Mouse (Mus musculus) heart, embryonic 13.5 days (tissue): ENCODE results near the gene Bub1. TPM values are rescaled to one million over a fixed set of nuclear protein-coding genes. Genes with fewer than 3 reads are reported as not detected.

Experiments used
- ATAC-seq: fragments of 200-750 bp; cut with Nextera tagmentation; 2 replicates; pipeline ENCODE4 v1.8.0; 2017; ENCODE audit warnings: moderate TSS enrichment; ENCODE audit not compliant: insufficient number of reproducible peaks, low FRiP score, low TSS enrichment; ENCODE audit errors: extremely low read depth
- H3K27ac ChIP-seq: fragments of 300-500 bp; sonication (generic); replicated peaks from 2 replicates; pipeline ENCODE4 v1.5.1; 2015; ENCODE audit warnings: moderate library complexity, mild to moderate bottlenecking, inconsistent platforms
- H3K27me3 ChIP-seq: fragments of 300-500 bp; sonication (generic); replicated peaks from 2 replicates; pipeline ENCODE4 v1.6.1; 2015; ENCODE audit warnings: mild to moderate bottlenecking, inconsistent platforms
- H3K36me3 ChIP-seq: fragments of 300-500 bp; sonication (generic); 2 replicates; pipeline ENCODE4 v1.6.1; 2015; ENCODE audit warnings: mild to moderate bottlenecking, inconsistent platforms
- H3K4me1 ChIP-seq: fragments of 300-500 bp; sonication (generic); 2 replicates; pipeline ENCODE4 v1.6.1; 2015; ENCODE audit warnings: inconsistent platforms
- H3K4me2 ChIP-seq: fragments of 300-500 bp; sonication (generic); 2 replicates; pipeline ENCODE4 v1.6.1; 2015; ENCODE audit warnings: inconsistent platforms, mild to moderate bottlenecking, moderate library complexity
- H3K4me3 ChIP-seq: fragments of 300-500 bp; sonication (generic); 2 replicates; pipeline ENCODE4 v1.5.1; 2015; ENCODE audit warnings: moderate library complexity, mild to moderate bottlenecking, inconsistent platforms
- H3K9ac ChIP-seq: fragments of 300-500 bp; sonication (generic); 2 replicates; pipeline ENCODE4 v1.6.1; 2015; ENCODE audit warnings: inconsistent platforms, mild to moderate bottlenecking, moderate library complexity
- H3K9me3 ChIP-seq: fragments of 300-500 bp; sonication (generic); 2 replicates; pipeline ENCODE4 v1.6.1; 2016; ENCODE audit warnings: inconsistent platforms
- WGBS: fragments of 180-500 bp; shearing (Covaris S2); methylation state at CpG from one replicate; pipeline ENCODE4 v1.1.7; 2015; ENCODE audit warnings: mixed read lengths; 5-methylcytosine and 5-hydroxymethylcytosine counted together
- polyA plus RNA-seq: library from polyadenylated mRNA; unstranded; fragments of >200 nt; fragmentation: Nextera tagmentation; extraction: Ambion mirVana; gene quantifications from 2 replicates; pipeline ENCODE4 v1.2.1, GENCODE M21; 2015

The Bub1 gene
- polyA plus RNA-seq, 1 experiment from 2014 or later: 40.6 TPM

GRCm38 (mm10) chr2:127773938-127774577 lies 57.6 kb downstream of the Bub1 start:
- Histone ChIP-seq H3K4me2 (peak overlapping the region; percentile 7; the same call in 1 of the 2 replicates), H3K27me3 (no peaks in the 10 kb centered on the region), H3K27ac (no peak overlapping the region), H3K9me3 (no peaks in the 10 kb centered on the region), H3K4me1 (no peaks in the 10 kb centered on the region; the same call in 1 of the 2 replicates), H3K36me3 (peaks cover 38% of the 10 kb centered on the region), H3K4me3 (no peak overlapping the region), H3K9ac (0 out of 2 replicates have a peak overlapping the region, but pooled peaks have one; percentile 33)
- ATAC-seq: no peak
- 48% methylated on average over 15 of the region's 15 CpGs for WGBS

DNA sequence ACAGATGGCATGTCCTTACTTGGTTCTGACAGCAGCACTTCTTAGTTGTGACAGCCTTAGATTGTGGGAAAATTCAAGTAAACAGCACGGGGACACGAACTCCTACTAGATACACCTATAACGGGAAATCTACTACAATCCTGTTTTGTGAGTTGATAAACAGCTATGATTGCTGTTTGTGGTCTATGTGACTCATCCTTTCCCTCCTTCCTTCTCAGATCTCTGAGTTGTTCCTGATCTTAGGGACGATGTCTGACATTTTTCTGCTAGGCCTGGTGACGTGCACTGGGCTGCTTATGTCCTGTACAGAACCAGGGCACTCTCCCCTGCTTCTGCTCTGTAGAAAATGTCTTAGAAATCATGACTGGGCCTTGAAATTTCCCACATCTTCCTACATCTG lies 70.1 kb downstream of the Bub1 start:
- Histone ChIP-seq H3K4me3 (no peak overlapping the region), H3K27me3 (no peaks in the 10 kb centered on the region), H3K9me3 (no peaks in the 10 kb centered on the region), H3K27ac (no peak overlapping the region), H3K4me2 (no peak overlapping the region), H3K4me1 (peaks cover 27% of the 10 kb centered on the region), H3K36me3 (peaks cover 38% of the 10 kb centered on the region), H3K9ac (no peak overlapping the region)
- WGBS: 61% methylated on average over 5 of the region's 5 CpGs
- ATAC-seq: no peak

GRCm38 (mm10) chr2:127760429-127761000 lies 71.2 kb downstream of the Bub1 start:
- no peak for ATAC-seq
- Histone ChIP-seq H3K4me1 (peaks cover 27% of the 10 kb centered on the region), H3K27ac (no peak overlapping the region), H3K27me3 (no peaks in the 10 kb centered on the region), H3K36me3 (peaks cover 41% of the 10 kb centered on the region), H3K9ac (no peak overlapping the region), H3K4me3 (no peak overlapping the region), H3K9me3 (no peaks in the 10 kb centered on the region), H3K4me2 (no peak overlapping the region)
- WGBS: 63% methylated on average over 10 of the region's 10 CpGs

DNA sequence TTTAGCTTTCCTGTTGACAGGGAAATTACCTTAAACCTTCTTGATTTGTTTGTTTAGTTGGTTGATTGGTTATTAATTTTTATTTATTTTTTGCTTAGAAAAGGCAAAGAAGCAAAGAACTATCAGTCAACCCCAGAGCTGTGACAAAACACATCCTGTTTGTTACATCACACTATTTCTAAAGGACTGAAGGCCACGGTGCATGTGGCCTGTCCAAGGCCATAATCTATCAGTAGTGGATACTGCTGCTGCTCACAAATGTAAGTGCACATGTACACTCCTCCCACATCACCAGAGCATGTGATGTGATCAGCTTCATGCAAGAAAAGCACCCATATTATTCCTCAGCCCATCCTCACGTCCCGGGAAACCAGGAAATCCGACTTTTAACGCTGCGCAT lies 71.7 kb downstream of the Bub1 start:
- H3K9ac ChIP-seq: no peak overlapping the region
- H3K27me3 ChIP-seq: no peaks in the 10 kb centered on the region
- H3K27ac ChIP-seq: no peak overlapping the region
- H3K4me3 ChIP-seq: no peak overlapping the region
- H3K4me1 ChIP-seq: peaks cover 27% of the 10 kb centered on the region
- H3K9me3 ChIP-seq: no peaks in the 10 kb centered on the region
- 77% methylated on average over 6 of the region's 6 CpGs for WGBS
- no peak overlapping the region for H3K4me2 ChIP-seq
- H3K36me3 ChIP-seq: peaks cover 36% of the 10 kb centered on the region
- no peak for ATAC-seq

DNA sequence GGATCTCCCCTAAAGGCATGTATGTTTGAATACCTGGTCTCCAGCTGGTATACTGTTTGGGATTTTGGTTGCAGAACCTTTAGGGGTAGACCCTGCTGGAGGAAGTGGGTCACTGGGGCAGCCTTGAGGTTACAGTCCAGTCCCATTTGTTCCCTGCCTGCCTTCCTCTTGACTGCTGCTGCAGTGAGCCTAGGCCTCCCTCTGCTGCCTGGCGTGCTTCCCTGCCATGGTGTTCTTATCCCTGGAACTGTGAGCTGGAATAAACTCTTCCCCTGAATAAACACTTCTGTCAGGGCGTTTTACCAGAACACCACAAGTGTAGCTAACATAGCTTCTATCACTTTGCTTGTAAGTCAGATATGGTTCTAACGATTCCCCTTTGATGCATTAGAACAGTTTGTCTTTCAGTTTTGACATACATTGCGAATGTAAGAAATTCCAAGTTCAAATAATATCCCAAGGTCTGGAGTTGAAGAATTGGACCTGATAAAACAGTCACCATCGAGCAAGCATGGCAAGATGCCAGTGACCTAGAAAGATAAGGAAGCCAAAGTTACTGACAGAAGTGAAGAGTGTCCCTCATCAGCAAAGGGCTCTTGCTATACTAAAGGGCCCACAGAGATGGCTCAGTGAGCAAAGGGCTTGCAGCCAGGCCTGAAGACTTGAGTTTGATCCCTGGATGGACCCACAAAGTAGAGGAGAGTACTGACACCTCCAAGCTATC lies 72.3 kb downstream of the Bub1 start:
- Histone ChIP-seq H3K36me3 (peaks cover 33% of the 10 kb centered on the region), H3K4me2 (no peak overlapping the region), H3K4me1 (peaks cover 27% of the 10 kb centered on the region), H3K9me3 (no peaks in the 10 kb centered on the region), H3K27ac (peak overlapping the region; percentile 46), H3K4me3 (no peak overlapping the region), H3K27me3 (no peaks in the 10 kb centered on the region), H3K9ac (no peak overlapping the region)
- 30% methylated on average over 5 of the region's 5 CpGs for WGBS
- ATAC-seq: no peak

- peaks cover 27% of the 10 kb centered on the region for H3K4me1 ChIP-seq
- peak overlapping the region; percentile 41 for H3K4me2 ChIP-seq
- no peak overlapping the region for H3K4me3 ChIP-seq
- 14% methylated on average over 8 of the region's 8 CpGs for WGBS
- ATAC-seq: no peak
- H3K9me3 ChIP-seq: no peaks in the 10 kb centered on the region
- H3K27ac ChIP-seq: no peak overlapping the region
- H3K27me3 ChIP-seq: no peaks in the 10 kb centered on the region
- H3K9ac ChIP-seq: peak overlapping the region; percentile 53
- peaks cover 15% of the 10 kb centered on the region for H3K36me3 ChIP-seq
Measured at GRCm38 (mm10) chr2:127757171-127757570, 74.5 kb downstream of the Bub1 start.

DNA sequence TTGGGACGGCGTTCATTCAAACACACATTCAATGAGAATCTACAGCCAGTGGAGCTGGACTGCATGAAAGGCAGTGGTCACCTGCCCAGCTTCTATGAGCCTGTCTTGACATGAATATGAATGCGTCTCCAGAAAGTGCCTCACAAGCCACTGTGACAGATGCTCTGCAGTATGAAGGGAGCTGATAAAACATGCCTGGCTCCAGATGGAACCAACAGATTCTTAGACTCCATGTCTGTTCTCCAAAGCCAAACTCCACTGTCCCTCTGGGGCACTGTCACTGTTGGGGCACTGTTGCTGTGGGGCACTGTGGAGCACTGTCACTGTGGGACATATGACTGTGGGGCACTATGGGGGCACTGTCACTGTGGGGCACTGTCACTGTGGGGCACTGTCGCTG lies 77.6 kb downstream of the Bub1 start:
- WGBS: 83% methylated on average over 4 of the region's 4 CpGs
- H3K27ac ChIP-seq: no peak overlapping the region
- ATAC-seq: no peak
- H3K27me3 ChIP-seq: no peaks in the 10 kb centered on the region
- no peaks in the 10 kb centered on the region for H3K9me3 ChIP-seq
- H3K4me1 ChIP-seq: peaks cover 14% of the 10 kb centered on the region
- 0 out of 2 replicates have a peak, but pooled peaks cover 4% of the 10 kb centered on the region for H3K36me3 ChIP-seq
- no peak overlapping the region for H3K4me2 ChIP-seq
- no peak overlapping the region for H3K9ac ChIP-seq
- H3K4me3 ChIP-seq: no peak overlapping the region

- Histone ChIP-seq H3K9ac (no peak overlapping the region), H3K36me3 (0 out of 2 replicates have a peak, but pooled peaks cover 4% of the 10 kb centered on the region), H3K9me3 (no peaks in the 10 kb centered on the region), H3K4me2 (no peak overlapping the region), H3K4me3 (no peak overlapping the region), H3K27me3 (no peaks in the 10 kb centered on the region), H3K4me1 (peaks cover under 1% of the 10 kb centered on the region), H3K27ac (no peak overlapping the region)
- 66% methylated on average over 11 of the region's 11 CpGs for WGBS
- no peak for ATAC-seq
Measured at GRCm38 (mm10) chr2:127751849-127752610, 79.6 kb downstream of the Bub1 start.

Other genes starting within 250 kb of the Bub1 start
- 1.8 and 2.5 TPM in 2 replicates for gene Zfp661, start 244.8 kb downstream of the Bub1 start, polyA plus RNA-seq
- 123 and 136 TPM in 2 replicates for gene Mrps5, start 244.6 kb downstream of the Bub1 start, polyA plus RNA-seq
- gene Mal, start 175.2 kb downstream of the Bub1 start, polyA plus RNA-seq: 1.6 and 2.0 TPM in 2 replicates
- gene Mall, start 101.9 kb downstream of the Bub1 start, polyA plus RNA-seq: 5.4 and 5.9 TPM in 2 replicates
- gene Nphp1, start 43.0 kb downstream of the Bub1 start, polyA plus RNA-seq: 14.9 and 16.4 TPM in 2 replicates
- gene Mtln, start 39.4 kb downstream of the Bub1 start, polyA plus RNA-seq: 43.2 and 45.1 TPM in 2 replicates
- 0.11 and 0.12 TPM in 2 replicates for gene Acoxl, start 7.0 kb upstream of the Bub1 start, polyA plus RNA-seq